Mouse (Mus musculus): ENCODE results near the gene Dennd5b. TPM values are rescaled to one million over a fixed set of nuclear protein-coding genes. Genes with fewer than 3 reads are reported as not detected.
"Not testable (repeated sequence)": the region's sequence is repeated elsewhere in the genome, so short reads cannot be mapped to it uniquely, and the experiment has no call there.

Gene Dennd5b
- 1 to 10 TPM; 6.8 to 8.8 (median 7.2) TPM for total RNA-seq (2022)

DNA sequence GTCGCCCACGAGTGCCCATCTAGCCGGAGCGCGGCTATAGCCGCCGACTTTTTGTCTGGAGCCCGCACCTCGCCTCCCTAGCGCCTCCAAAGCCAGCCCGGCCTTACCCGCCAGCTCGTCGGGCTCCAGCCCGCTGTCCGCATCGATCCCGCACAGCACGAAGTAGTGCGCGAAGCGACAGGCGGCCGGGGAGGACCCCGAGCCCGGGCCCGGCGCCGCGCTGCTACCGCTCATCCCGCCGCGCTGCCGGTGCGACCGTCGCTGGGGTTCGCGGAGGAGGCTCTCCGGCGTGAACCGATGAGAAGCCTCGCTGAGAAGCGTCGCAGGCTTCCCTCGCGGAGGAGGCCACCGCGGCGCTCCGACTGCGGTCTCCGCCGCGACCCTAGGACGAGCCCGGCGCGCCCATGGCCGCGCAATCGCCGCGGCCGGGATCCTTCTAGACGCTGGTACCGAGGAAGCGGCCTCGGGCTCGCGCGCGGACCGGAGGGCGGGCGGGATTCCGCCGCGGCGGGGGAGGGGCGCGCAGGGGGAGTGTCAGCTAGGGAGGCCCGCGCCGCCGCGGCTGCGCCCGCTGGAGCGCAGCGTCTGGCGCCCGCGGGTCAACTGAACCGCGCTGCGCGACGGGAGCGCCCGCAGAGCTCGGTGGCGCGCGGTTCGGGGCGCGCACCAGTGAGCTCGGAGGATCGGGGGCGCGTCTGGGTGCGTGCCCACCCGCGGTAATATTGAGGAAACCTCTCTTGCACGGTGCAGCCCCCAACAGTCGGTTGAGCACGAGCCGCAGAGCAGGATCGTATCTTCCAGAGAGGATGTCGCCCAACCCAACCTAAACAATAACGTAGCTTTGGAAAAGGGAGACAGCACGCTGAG, at the start of gene Dennd5b:
TSS of gene Dennd5b (minus strand) at position 605 of the 867 bp plus-strand sequence.
- peak; percentile 44 to 65 for DNase-seq (ENCODE audit: low spot score in 2 of 2)

DNA sequence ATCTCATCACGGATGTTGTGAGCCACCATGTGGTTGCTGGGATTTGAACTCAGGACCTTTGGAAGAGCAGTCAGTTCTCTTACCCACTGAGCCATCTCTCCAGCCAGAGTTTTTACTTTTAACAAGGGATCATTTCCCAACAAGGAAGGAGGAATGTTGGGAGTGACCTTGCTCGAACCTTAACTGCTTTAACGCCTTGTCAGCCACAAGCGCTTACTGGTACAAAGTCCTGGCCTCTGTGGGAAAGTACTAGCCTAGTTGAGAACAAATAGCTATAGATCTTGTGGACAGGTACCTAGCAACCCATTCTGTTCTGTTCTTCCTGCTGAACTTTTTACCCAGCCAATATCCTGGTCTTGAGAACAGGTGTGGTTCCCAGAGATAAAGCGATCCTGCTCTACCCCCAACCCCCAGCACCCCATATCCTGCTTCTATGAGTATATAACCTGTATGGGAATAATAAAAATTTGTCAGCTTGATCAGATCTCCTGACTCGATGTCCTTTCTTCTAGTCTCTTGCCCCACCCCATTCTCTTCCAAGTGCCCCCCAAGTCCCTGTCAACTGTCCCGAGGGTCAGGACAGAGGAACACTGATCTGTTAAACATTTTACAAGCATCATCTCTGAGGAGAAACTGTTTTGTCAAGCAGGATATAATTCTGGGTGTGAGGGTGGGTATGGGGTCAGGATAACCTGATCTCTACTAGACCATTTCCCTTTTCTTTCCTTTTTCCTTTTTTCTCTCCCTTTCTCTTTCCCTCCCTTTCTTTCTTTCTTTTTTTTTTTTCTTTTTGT, 47.2 kb upstream of the Dennd5b start:
- no peak for DNase-seq (ENCODE audit: low spot score in 2 of 2)

DNA sequence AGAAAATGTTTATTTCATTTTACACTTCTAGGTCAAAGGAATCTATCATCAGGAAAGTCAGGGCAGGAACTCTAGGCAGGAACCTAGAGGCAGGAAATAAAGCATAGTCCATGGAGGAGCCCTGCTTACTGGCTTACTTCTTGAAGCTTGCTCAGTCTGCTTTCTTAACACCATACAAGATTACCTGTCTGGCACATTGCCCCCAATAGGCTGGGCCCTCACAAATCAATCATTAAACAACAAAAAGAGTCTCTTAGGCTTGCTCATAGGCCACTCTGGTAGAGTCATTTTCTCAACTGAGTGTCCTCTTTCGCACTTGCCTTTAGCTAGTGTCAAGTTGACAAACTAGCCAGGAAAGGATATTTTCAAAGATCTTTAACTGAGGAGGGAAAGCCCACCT, 43.7 kb upstream of the Dennd5b start:
- DNase-seq (ENCODE audit: low spot score in 2 of 2): no peak

- peak; percentile 75 to 84 for DNase-seq (ENCODE audit: low spot score in 2 of 2)
Measured at GRCm38 (mm10) chr6:149141393-149142173, 40.1 kb upstream of the Dennd5b start.

DNA sequence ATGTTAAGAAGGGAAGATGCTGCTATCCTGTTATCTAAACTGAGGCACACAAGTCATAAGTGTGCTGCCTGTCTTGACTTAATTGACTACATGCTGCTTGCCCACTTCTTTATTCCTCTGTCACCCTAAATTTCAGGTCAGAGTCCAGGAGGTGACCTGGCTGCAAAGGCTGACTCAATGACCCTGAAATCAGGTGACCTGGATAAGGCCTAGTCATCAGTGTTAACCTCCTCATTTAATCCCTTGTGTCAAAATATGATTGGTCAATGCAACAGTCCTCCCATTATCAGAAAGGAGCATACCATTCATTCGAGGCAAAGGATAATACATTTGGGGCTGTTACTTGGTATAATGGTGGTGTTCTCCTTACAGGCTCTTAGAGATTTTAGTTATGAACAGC, 38.0 kb upstream of the Dennd5b start, which contains the start of gene Etfbkmt:
TSS of gene Etfbkmt (plus strand) at position 379 of the 400 bp plus-strand sequence.
- no peak for DNase-seq (ENCODE audit: low spot score in 2 of 2)

GRCm38 (mm10) chr6:149139011-149139410, 37.5 kb upstream of the Dennd5b start:
- no peak for DNase-seq (ENCODE audit: low spot score in 2 of 2)

GRCm38 (mm10) chr6:149137936-149138335, 36.5 kb upstream of the Dennd5b start:
- DNase-seq (ENCODE audit: low spot score in 2 of 2): no peak

- DNase-seq (ENCODE audit: low spot score in 2 of 2): no peak
Measured at GRCm38 (mm10) chr6:149135631-149136030, 34.2 kb upstream of the Dennd5b start.

DNA sequence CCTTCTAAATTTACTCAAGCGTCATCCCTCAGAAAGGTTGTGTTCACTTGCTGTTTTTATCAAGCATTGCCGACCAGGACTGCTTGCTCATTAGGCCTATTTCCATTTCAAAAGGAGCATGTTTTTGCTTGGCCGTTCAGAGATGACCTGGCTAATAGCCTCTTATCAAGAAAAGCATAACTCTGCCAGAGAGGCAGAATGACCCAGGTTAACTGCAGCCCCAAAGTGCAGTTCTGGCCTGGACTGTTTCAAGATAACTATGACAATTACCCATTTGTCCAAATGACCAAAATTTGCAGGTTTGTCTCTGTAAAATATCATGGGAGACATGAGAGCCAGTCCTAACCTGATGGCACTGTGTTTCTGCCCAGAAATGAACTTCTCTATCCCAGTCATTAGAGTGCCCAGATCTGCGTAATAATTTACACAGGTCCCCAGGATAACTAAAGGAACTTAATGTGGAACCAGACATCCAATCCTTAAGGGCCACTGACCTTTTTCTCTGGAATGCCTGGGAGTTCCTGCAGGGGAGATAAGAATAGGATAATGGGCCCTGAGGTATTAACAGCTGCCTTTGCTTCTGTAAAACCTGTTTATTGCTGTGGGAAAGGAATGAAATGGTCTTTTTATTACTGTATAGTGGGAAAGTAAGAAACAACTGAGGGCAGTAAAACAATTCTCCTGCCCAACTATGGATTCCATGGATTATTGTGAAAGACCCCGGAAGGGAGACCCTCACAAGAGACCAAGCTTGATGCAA, 33.1 kb upstream of the Dennd5b start:
- no peak for DNase-seq (ENCODE audit: low spot score in 2 of 2)

DNA sequence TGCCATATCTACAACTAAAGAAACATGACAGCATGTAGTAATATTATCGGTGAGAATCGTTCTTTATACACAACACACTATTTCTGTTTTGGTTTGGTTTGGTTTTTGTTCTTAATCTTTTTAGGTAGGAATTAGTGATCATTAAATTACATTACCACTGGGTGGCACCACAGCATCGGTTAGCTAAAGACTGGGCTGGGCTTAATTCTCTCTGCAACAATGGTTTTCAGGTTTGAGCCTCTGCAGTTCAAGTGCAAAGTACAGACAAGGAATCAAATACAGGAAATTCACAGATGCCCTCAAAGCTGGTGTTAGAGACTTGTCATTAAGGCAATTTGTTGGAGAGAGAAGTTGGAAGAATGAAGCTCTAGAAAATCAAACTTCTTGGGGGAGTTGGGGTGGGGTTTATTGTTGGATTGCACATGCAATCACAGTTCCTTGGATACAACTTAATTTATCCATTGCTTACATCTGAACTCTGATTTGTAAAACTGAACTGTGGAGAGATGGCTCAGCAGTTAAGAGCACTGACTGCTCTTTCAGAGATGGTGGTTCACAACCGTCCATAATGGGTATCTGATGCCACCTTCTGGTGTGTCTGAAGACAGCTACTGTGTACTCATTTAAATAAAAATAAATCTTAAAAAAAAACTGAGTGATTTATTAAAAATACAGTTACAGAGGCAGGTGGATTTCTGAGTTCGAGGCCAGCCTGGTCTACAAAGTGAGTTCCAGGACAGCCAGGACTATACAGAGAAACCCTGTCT, 31.0 kb upstream of the Dennd5b start:
- no peak for DNase-seq (ENCODE audit: low spot score in 2 of 2)

- no peak for DNase-seq (ENCODE audit: low spot score in 2 of 2)
Measured at GRCm38 (mm10) chr6:149131111-149131510, 29.6 kb upstream of the Dennd5b start.

GRCm38 (mm10) chr6:149129870-149130269, 28.4 kb upstream of the Dennd5b start, which contains the start of gene Gm10203:
TSS of gene Gm10203 (plus strand) at chr6:149130170.
- not testable (repeated sequence) for DNase-seq (ENCODE audit: low spot score in 2 of 2)

GRCm38 (mm10) chr6:149126675-149127074, 25.2 kb upstream of the Dennd5b start:
- peak in 1 of 2 experiments; percentile 8 for DNase-seq (ENCODE audit: low spot score in 2 of 2)

- DNase-seq (ENCODE audit: low spot score in 2 of 2): no peak
Measured at GRCm38 (mm10) chr6:149123042-149123441, 21.6 kb upstream of the Dennd5b start.

DNA sequence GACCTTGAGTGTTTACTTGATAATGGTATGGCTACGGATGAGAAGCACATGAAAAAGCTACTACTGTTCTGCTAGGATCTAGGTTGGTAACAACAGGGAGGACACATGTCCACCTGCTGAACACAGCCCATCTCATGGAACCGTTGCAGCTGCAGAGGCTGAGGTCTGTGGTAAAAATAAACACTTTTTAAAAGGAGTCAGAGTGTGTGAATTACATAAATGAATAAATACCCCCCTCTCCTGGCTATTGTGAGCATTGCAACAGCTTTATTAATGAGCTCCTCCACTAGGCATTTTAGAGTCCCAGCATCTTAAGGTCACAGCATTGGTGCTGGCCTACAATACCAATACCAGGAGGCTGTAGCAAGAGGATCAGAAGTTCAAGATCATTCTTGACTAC, 18.4 kb upstream of the Dennd5b start:
- peak; percentile 11 to 40 for DNase-seq (ENCODE audit: low spot score in 2 of 2)

DNA sequence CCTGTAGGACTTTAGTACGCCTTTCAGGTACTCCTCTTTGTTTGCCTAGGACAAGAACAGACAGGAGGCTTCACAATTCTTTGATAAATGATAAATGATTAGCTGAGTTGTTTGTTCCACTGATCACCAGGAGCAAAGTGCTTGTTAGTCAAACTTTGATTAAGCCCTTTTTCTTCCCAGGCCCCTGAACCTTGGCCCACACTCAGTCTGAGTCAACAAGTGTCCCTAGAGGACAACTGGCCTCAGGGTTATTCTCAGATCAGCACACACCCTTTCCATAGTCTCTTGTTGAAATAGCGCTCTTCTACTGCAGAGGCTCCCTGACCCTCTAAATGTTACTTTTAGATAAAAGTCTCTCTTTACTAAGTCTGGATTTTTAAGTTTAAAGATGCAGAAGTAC, 17.5 kb upstream of the Dennd5b start:
- peak; percentile 6 to 14 for DNase-seq (ENCODE audit: low spot score in 2 of 2)

GRCm38 (mm10) chr6:149116992-149117391, 15.5 kb upstream of the Dennd5b start:
- DNase-seq (ENCODE audit: low spot score in 2 of 2): no peak

DNA sequence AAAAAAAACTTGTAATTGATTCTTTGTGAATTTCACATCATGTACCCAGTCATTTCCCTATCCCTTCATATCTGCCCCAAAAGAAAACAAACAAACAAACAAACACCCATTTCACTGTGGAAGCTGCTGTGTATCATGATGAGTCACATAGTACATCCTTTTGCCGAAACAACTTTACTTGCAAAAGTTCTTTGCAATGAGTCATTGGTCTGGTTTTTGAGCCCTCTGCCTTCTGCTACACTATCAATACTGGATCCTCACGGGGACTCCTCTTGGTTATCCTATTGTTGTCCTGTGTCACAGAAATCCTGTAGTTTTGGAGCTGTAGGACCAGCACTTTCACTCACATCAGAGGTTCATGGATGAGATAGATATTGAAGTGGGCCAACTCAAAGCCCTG, 7.4 kb upstream of the Dennd5b start:
- no peak for DNase-seq (ENCODE audit: low spot score in 2 of 2)

GRCm38 (mm10) chr6:149107615-149108014, 6.1 kb upstream of the Dennd5b start:
- no peak for DNase-seq (ENCODE audit: low spot score in 2 of 2)

DNA sequence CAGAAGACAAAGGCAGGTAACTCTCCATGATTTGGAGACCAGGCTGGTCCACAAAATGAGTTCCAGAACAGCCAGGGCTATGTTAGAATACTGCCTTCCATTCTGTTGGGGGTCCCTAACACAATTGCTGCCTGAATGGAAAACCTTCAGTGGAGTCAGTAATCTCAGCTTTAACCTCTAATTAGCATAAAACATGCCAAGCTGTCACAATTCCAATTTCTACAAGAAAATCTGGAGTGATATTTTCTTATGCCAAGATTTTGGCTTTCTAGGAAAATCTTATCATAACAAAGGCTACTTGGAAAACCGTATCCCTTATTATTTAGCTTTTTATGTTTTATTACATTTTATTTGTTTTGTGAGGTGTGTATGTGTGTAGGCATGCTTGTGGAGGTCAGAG, 2.0 kb upstream of the Dennd5b start:
- no peak for DNase-seq (ENCODE audit: low spot score in 2 of 2)

All from gastrocnemius, adult 8-10 months (tissue).